Mouse (Mus musculus) 3134 (cell line): ENCODE data around the gene Epp13.
"Not testable (repeated sequence)": the region's sequence is repeated elsewhere in the genome, so short reads cannot be mapped to it uniquely, and the experiment has no call there.

Experiments
- DNase-seq: peaks from one replicate; pipeline ENCODE4 v3.0.0-alpha.2; 2011; ENCODE audit warnings: low spot score; ENCODE audit not compliant: insufficient read length; ENCODE audit errors: extremely low read depth

Epp13 gene

DNA sequence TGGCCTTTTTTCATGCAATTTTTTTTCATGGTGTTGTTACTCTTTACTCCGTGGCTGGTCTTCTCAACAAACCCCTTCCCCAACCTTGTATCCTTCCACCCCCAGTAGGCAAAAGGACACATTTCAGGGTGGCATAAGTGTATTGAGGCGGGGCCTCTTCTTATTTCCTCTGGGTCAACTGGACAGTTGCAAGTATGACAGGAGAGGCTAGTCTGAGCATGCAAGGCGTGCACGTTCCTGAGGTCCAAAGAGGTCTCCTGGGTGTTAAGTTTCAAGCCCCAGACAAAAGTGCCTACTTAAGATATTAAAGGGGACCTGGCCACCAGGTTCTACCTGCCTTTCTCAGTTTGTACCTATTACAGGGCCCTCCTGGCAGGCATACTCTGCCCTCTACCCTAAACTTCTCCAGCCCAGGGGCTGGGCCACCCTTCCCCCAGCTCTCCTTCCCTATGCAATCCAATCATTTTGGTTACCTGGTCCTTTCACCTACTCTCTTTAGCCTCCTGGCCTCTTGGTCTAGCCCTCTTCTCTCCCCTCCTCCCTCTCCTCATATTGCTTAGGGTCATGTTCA, 32.0 kb downstream of the Epp13 start:
- no peak for DNase-seq

DNA sequence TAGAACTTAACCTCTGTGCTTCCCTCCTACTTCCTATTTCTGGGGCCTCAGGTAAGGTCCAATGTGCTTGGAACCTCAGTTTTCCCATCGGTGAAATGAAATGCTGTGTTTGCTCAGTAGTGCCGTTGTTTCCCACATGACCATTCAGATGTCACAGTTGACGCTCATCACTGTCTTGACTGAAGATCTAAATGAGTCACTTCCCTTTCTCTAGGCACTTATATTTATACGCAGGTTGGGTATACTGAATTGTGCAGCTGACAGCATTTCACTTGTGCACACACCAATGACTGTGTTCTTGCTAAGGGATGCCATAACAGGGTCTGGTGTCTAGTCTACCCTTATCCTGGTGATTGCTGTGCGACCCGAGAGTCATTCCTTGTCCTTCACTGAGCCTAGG, 32.9 kb downstream of the Epp13 start:
- DNase-seq: no peak

DNA sequence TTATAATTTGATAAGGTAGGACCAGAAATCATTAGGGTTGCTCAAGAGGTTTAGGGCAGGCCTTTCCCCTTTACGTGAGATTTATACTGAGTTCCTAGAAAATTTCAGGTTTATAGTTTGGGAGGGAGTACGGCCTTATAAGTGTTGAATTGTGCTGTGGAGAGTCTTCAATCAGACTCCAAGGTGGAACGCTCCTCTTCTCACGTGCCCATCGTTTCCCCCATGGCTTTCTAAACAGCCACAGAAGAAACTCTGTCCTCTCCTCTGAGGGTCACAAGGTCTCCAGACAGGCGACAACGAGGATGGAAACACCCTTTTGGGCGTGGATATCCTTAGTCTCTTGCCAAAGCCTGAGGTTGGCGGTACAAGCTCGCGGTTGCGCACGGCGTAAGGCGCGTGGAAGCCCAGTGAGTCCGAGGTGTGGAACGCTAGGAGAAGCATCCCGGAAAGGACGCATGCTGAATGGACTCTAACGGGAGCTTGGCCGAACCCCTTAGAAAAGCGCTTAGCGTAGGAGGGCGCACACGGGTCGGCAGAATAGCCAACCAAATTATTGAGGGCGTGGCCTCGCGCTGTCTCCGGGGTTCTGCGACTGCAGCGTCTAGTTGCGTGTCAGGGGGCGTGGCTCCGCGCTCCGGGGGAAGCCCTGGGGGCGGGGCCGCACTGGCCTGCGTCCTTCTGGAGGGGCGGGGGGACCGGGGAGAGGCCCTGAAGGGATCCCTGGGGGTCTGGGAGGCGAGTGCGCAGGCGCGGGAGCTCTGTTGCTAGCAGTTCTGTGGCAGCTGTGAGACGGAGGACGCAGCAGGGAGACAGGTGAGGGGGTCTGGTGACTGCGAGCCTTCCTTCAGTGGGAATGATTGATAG, 33.6 kb downstream of the Epp13 start, which contains the start of gene Zfp667:
Gene Zfp667 (plus strand): TSS at position 738 of the 864 bp plus-strand sequence.
- DNase-seq: peak; percentile 90

GRCm38 (mm10) chr7:6286921-6287531, 34.5 kb downstream of the Epp13 start:
- DNase-seq: no peak

GRCm38 (mm10) chr7:6291121-6291520, 38.6 kb downstream of the Epp13 start:
- not testable (repeated sequence) for DNase-seq

DNA sequence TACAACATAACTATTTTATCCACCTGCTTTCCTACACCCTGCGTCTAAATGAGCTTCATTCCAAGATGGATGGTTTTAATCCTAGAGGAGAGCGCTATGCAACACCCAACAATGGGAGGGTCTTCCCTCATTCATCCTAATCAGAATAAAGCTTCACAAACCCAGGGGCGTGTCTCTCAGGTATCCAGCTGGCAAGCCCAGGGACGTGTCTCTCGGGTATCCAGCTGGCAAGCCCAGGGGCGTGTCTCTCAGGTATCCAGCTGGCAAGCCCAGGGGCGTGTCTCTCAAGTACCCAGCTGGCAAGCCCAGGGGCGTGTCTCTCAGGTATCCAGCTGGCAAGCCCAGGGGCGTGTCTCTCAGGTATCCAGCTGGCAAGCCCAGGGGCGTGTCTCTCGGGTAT, 48.3 kb downstream of the Epp13 start:
- DNase-seq: not testable (repeated sequence)

- no peak for DNase-seq
These were observed 78.1 kb downstream of the Epp13 start for GRCm38 (mm10) chr7:6330458-6331232.

DNA sequence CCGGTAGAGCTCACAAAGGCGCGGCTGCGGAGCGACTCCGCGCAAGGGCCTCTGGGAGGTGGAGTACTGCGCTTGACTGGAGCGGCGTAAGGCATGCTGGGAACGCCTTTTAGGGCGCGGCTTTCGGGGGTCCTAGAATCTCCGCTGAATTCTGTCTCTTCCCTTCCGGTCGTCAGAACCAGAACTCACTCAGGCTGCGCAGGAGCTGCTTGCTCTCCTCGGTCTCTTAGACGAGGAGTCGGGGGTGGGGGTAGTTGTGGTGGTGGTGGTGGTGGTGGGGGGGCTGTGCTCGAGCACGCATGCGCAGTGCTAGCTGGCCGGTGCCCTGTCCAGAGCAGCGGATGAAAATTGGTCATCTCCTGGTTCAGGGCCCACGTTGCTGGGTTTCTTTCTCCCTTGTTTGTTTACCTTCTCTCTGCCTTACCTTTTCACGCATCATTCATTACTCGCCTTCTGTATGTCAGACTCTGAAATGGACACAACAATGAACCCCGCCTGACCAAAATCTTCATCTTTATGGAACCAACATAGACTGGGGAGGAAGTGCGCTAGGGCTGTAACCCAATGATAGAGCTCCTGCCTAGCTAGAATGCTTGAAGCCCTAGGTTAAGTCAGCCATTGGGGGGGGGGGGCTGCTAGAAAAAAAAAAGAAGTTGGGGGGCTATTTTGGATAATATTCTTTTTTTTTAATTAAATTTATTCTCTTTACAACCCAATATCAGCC, 78.9 kb downstream of the Epp13 start, which contains the start of gene Zfp583:
Gene Zfp583 (minus strand): TSS at position 53 of the 724 bp plus-strand sequence.
- no peak for DNase-seq
